Mouse (Mus musculus) limb, embryonic 11.5 days (tissue): ENCODE measurements around the gene Gfod1. TPM values are rescaled to one million over a fixed set of nuclear protein-coding genes. Genes with fewer than 3 reads are reported as not detected.
A peak's percentile ranks its signal among the peaks of the same experiment; 100 is the strongest.

Source experiments
- ATAC-seq: fragments of 200-750 bp; cut with Nextera tagmentation; 2 replicates; pipeline ENCODE4 v1.8.0; 2017; ENCODE audit warnings: low read depth; ENCODE audit not compliant: insufficient number of reproducible peaks, low FRiP score, low TSS enrichment
- DNase-seq: peaks from one replicate; pipeline ENCODE4 v3.0.0-alpha.2; 2015; ENCODE audit warnings: low spot score
- H3K27ac ChIP-seq: fragments of 300-500 bp; sonication (generic); replicated peaks from 2 replicates; pipeline ENCODE4 v1.5.1; 2014; ENCODE audit warnings: low read depth, mild to moderate bottlenecking, low read length
- H3K27me3 ChIP-seq: fragments of 300-500 bp; sonication (generic); 2 replicates; pipeline ENCODE4 v1.6.1; 2014; ENCODE audit warnings: mild to moderate bottlenecking, low read length, mixed read lengths; ENCODE audit not compliant: control insufficient read depth, insufficient read depth
- H3K36me3 ChIP-seq: fragments of 300-500 bp; sonication (generic); 2 replicates; pipeline ENCODE4 v1.6.1; 2014; ENCODE audit warnings: mild to moderate bottlenecking, low read length, moderate library complexity, mixed read lengths; ENCODE audit not compliant: control insufficient read depth, insufficient read depth
- H3K4me1 ChIP-seq: fragments of 300-500 bp; sonication (generic); 2 replicates; pipeline ENCODE4 v1.6.1; 2014; ENCODE audit warnings: low read length, mixed read lengths; ENCODE audit not compliant: control insufficient read depth, insufficient read depth
- H3K4me2 ChIP-seq: fragments of 300-500 bp; sonication (generic); 2 replicates; pipeline ENCODE4 v1.6.1; 2014; ENCODE audit warnings: low read depth, mild to moderate bottlenecking, moderate library complexity; ENCODE audit not compliant: severe bottlenecking
- H3K4me3 ChIP-seq: fragments of 300-500 bp; sonication (generic); 2 replicates; pipeline ENCODE4 v1.5.1; 2014; ENCODE audit warnings: low read depth, low read length
- H3K9ac ChIP-seq: fragments of 300-500 bp; sonication (generic); 2 replicates; pipeline ENCODE4 v1.6.1; 2014; ENCODE audit warnings: mild to moderate bottlenecking, low read length
- H3K9me3 ChIP-seq: fragments of 300-500 bp; sonication (generic); 2 replicates; pipeline ENCODE4 v1.6.1; 2016; ENCODE audit warnings: low read length; ENCODE audit not compliant: control insufficient read depth
- WGBS: fragments of 180-500 bp; shearing (Covaris S2); extraction: QIAGEN DNeasy Blood & Tissue Kit; methylation state at CpG from one replicate; pipeline ENCODE4 v1.1.7; 2014; 5-methylcytosine and 5-hydroxymethylcytosine counted together
- polyA plus RNA-seq: library from polyadenylated mRNA; unstranded; fragments of >200 nt; fragmentation: Nextera tagmentation; extraction: Ambion mirVana; gene quantifications from 2 replicates; pipeline ENCODE4 v1.2.1, GENCODE M21; 2014

Gene Gfod1
- polyA plus RNA-seq, 1 experiment from 2014 or later, result 0.31 TPM

GRCm38 (mm10) chr13:43303161-43303965, 609 bp downstream of the Gfod1 start:
- ATAC-seq (peak; percentile 39; the same call in 1 of the 2 replicates), DNase-seq (peak; percentile 59)
- Histone ChIP-seq H3K4me1 (peaks cover 8% of the 10 kb centered on the region; the same call in 1 of the 2 replicates), H3K4me2 (peak overlapping the region; percentile 100), H3K27ac (no peak overlapping the region), H3K9ac (peak overlapping the region; percentile 58), H3K36me3 (no peaks in the 10 kb centered on the region), H3K9me3 (no peaks in the 10 kb centered on the region), H3K4me3 (peak overlapping the region; percentile 58), H3K27me3 (peaks cover 35% of the 10 kb centered on the region)
- WGBS, result under 1% methylated on average over 75 of the region's 78 CpGs

DNA sequence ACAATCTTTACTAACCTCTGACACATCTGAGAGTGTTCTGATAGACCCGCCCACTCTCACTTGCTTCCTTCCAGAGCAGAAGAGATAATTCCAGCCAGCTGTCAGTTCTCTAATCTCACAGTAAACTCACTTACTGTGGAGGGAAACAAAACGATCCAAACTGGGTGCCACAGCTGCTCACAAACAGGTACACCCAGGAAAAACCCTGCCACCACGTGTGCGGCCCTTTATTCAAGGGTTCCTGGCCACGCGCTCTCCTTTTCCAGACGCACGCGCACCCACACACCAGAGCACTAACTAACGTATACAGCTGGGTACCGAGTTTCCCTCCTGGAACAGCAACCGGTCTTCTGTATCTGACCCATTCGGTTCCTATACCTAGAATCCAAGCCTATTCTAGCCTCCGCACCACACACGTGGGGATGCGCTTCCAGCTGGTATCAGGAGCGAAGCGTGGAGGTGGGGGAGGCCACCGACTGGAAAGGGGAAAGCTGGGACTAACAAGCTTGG, 1.3 kb downstream of the Gfod1 start:
- Histone ChIP-seq H3K9me3 (no peaks in the 10 kb centered on the region), H3K36me3 (no peaks in the 10 kb centered on the region), H3K27me3 (peaks cover 35% of the 10 kb centered on the region), H3K4me1 (peaks cover 8% of the 10 kb centered on the region; the same call in 1 of the 2 replicates), H3K27ac (no peak overlapping the region), H3K9ac (no peak overlapping the region; the same call in 1 of the 2 replicates), H3K4me3 (peak overlapping the region; percentile 58), H3K4me2 (peak overlapping the region; percentile 100)
- DNase-seq (peak; percentile 45), ATAC-seq (no peak)
- 2% methylated on average over 19 of the region's 19 CpGs for WGBS

DNA sequence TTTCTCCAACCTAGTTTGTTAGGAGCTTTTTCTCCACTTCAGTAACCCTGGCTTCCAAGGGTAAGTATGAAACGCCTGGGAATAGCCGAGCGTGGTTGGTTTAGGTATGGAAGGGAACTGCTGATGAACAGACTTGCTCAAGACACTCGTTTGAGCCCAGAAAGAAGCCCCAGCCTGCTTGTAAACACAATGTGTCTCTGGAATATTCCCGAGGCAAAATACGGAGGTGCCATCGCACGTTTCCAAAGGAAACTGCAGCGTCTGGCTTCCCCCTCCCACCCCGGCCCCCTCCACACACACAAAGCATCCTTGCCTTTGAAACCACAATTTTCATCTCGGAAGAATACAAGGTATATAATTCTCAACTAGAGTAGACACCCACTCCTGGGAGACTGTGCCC, 1.7 kb downstream of the Gfod1 start:
- ATAC-seq (no peak), DNase-seq (peak; percentile 29)
- Histone ChIP-seq H3K27ac (no peak overlapping the region), H3K4me2 (peak overlapping the region; percentile 100; the same call in 1 of the 2 replicates), H3K9ac (no peak overlapping the region), H3K4me1 (peaks cover 8% of the 10 kb centered on the region; the same call in 1 of the 2 replicates), H3K36me3 (no peaks in the 10 kb centered on the region), H3K9me3 (no peaks in the 10 kb centered on the region), H3K27me3 (peaks cover 35% of the 10 kb centered on the region), H3K4me3 (peak overlapping the region; percentile 58)
- WGBS, result 9% methylated on average over 11 of the region's 11 CpGs

GRCm38 (mm10) chr13:43300906-43301305, 3.1 kb downstream of the Gfod1 start:
- peaks cover 35% of the 10 kb centered on the region for H3K27me3 ChIP-seq
- H3K9me3 ChIP-seq, result no peaks in the 10 kb centered on the region
- no peaks in the 10 kb centered on the region for H3K36me3 ChIP-seq
- H3K4me1 ChIP-seq, result peaks cover 8% of the 10 kb centered on the region; the same call in 1 of the 2 replicates
- H3K4me3 ChIP-seq, result no peak overlapping the region
- WGBS, result 37% methylated on average over 9 of the region's 9 CpGs
- no peak overlapping the region for H3K9ac ChIP-seq
- no peak overlapping the region for H3K4me2 ChIP-seq
- ATAC-seq (no peak), DNase-seq (no peak)
- no peak overlapping the region for H3K27ac ChIP-seq

DNA sequence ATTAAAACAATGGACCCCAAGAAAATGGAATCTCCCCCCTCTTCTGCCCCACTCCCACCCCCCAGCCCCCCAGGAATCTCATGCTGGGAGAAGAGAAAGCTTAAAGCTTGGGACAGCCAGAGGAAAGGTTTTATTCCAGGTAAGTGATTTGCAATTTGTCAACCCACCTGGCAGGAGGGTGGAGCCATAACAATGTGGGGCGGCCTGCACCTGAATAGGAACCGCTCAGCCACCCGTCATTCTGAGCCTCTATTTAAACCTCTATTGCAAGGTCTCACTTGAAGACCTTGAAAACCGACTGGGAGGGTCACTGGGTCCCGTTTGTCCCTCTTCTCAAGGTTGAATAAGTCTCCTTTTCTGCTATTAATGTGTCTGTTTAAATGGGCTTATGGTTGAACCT, 3.6 kb downstream of the Gfod1 start:
- ATAC-seq (no peak), DNase-seq (no peak)
- H3K36me3 ChIP-seq, result no peaks in the 10 kb centered on the region
- peaks cover 8% of the 10 kb centered on the region; the same call in 1 of the 2 replicates for H3K4me1 ChIP-seq
- 17% methylated on average over 5 of the region's 5 CpGs for WGBS
- no peak overlapping the region for H3K9ac ChIP-seq
- no peak overlapping the region for H3K27ac ChIP-seq
- H3K27me3 ChIP-seq, result peaks cover 35% of the 10 kb centered on the region
- no peaks in the 10 kb centered on the region for H3K9me3 ChIP-seq
- no peak overlapping the region for H3K4me3 ChIP-seq
- H3K4me2 ChIP-seq, result no peak overlapping the region

DNA sequence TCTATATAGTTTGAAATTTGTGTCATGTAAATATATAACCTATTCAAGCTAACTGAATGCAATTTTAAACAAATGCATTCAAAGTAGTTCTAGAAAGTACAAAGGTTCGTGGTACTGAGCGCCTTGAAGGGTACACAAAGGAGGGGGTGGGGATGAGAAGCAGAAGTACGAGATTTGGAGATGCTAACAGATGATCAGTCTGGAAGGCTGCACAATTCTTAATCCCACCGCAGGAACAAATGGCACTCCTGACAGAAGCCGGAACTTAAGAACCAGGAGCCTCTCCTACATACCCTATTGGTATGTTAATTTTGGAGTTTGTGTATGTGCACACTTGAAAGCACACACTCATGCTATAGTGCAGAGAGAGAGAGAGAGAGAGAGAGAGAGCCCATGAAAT, 4.8 kb downstream of the Gfod1 start:
- Histone ChIP-seq H3K4me3 (no peak overlapping the region), H3K27me3 (peaks cover 31% of the 10 kb centered on the region), H3K4me1 (peaks cover 8% of the 10 kb centered on the region; the same call in 1 of the 2 replicates), H3K27ac (no peak overlapping the region), H3K4me2 (no peak overlapping the region), H3K36me3 (no peaks in the 10 kb centered on the region), H3K9ac (no peak overlapping the region), H3K9me3 (no peaks in the 10 kb centered on the region)
- WGBS, result 63% methylated on average over 5 of the region's 5 CpGs
- ATAC-seq (no peak), DNase-seq (no peak)

GRCm38 (mm10) chr13:43297526-43297925, 6.4 kb downstream of the Gfod1 start:
- no peak for DNase-seq
- Histone ChIP-seq H3K9me3 (no peaks in the 10 kb centered on the region), H3K4me1 (peaks cover 4% of the 10 kb centered on the region; the same call in 1 of the 2 replicates), H3K4me3 (no peak overlapping the region), H3K4me2 (no peak overlapping the region), H3K27me3 (peaks cover 25% of the 10 kb centered on the region), H3K36me3 (no peaks in the 10 kb centered on the region), H3K27ac (no peak overlapping the region), H3K9ac (no peak overlapping the region)
- ATAC-seq, result no peak
- WGBS, result 91% methylated on average over 5 of the region's 5 CpGs

DNA sequence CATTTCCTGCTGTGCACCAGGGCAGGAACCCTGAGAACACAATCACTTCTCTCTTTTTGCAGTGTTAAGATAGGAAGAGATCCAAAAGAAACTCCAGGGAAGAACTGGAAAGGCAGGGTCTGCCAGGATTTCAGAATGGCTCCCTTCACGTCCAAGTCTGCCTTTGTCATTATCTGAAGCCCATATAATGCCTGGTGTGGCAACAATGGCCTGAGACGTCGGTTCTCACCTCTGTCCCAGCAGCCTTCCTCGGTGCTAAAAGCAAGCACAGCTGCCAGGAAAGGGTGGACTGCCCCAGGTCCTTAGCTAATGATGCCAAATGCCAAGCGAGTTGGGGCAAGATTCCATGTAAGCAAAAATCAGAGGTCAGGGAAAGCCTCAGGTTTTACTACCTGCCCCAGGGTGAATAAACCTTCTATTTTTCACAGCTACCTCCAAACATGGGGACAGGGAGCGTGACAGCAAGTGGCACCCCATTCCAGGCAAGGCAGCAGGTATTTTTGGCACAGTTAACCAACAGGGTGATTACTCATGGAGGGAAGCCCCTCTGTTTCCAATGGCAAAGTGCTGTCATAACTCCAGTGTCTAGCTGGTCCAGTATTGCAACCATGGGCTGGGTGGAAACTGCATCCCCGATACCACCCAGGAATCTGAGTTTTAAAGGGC, 7.7 kb downstream of the Gfod1 start:
- no peak for DNase-seq
- no peak overlapping the region for H3K9ac ChIP-seq
- WGBS, result 62% methylated on average over 7 of the region's 7 CpGs
- ATAC-seq, result no peak
- no peaks in the 10 kb centered on the region for H3K4me1 ChIP-seq
- no peak overlapping the region for H3K27ac ChIP-seq
- peaks cover 14% of the 10 kb centered on the region for H3K27me3 ChIP-seq
- H3K4me3 ChIP-seq, result no peak overlapping the region
- H3K36me3 ChIP-seq, result no peaks in the 10 kb centered on the region
- no peaks in the 10 kb centered on the region for H3K9me3 ChIP-seq
- H3K4me2 ChIP-seq, result no peak overlapping the region
